Mouse (Mus musculus) intestine, embryonic 15.5 days (tissue): Measurements from ENCODE around the gene Etnk1. TPM values are rescaled to one million over a fixed set of nuclear protein-coding genes. Genes with fewer than 3 reads are reported as not detected.

Experiments
- polyA plus RNA-seq: library from polyadenylated mRNA; unstranded; fragments of >200 nt; fragmentation: Nextera tagmentation; extraction: Ambion mirVana; gene quantifications from 2 replicates; pipeline ENCODE4 v1.2.1, GENCODE M21; 2015

The Etnk1 gene
- polyA plus RNA-seq, 1 experiment from 2014 or later: 17.9 TPM

Other genes with a start within 250 kb of the Etnk1 start
- 1.3 and 1.6 TPM in 2 replicates for gene St8sia1, start 202.8 kb upstream of the Etnk1 start, polyA plus RNA-seq
- 19.8 and 22.0 TPM in 2 replicates for gene C2cd5, start 67.1 kb upstream of the Etnk1 start, polyA plus RNA-seq